Mouse (Mus musculus): ENCODE results near the gene Hp1bp3. TPM values are rescaled to one million over a fixed set of nuclear protein-coding genes. Genes with fewer than 3 reads are reported as not detected.
A peak's percentile ranks its signal among the peaks of the same experiment; 100 is the strongest.

Gene Hp1bp3
- polyA plus RNA-seq, 1 experiment from 2014 or later, result 175 TPM

GRCm38 (mm10) chr4:138185961-138186360, 30.1 kb upstream of the Hp1bp3 start:
- no peak overlapping the region for H3K9ac ChIP-seq (ENCODE audit: low read length)
- WGBS, result 92% methylated on average over 7 of the region's 7 CpGs
- DNase-seq (ENCODE audit: low spot score), result no peak
- H3K36me3 ChIP-seq (ENCODE audit: control insufficient read depth, insufficient read depth, low read length), result peaks cover 35% of the 10 kb centered on the region
- H3K27ac ChIP-seq (ENCODE audit: low read depth, low read length), result no peak overlapping the region
- H3K27me3 ChIP-seq (ENCODE audit: control insufficient read depth, insufficient read depth, low read length), result no peaks in the 10 kb centered on the region
- H3K4me3 ChIP-seq (ENCODE audit: low read depth, low read length), result no peak overlapping the region
- ATAC-seq (ENCODE audit: insufficient read depth, low FRiP score, low TSS enrichment), result no peak
- H3K9me3 ChIP-seq (ENCODE audit: control insufficient read depth, low read length), result no peaks in the 10 kb centered on the region
- no peaks in the 10 kb centered on the region for H3K4me1 ChIP-seq (ENCODE audit: control insufficient read depth, insufficient read depth, low read length)
- no peak overlapping the region for H3K4me2 ChIP-seq (ENCODE audit: low read depth)

GRCm38 (mm10) chr4:138187995-138188394, 28.1 kb upstream of the Hp1bp3 start:
- Histone ChIP-seq H3K4me2 (ENCODE audit: low read depth) (no peak overlapping the region), H3K9me3 (ENCODE audit: control insufficient read depth, low read length) (no peaks in the 10 kb centered on the region), H3K4me3 (ENCODE audit: low read depth, low read length) (no peak overlapping the region), H3K9ac (ENCODE audit: low read length) (no peak overlapping the region), H3K36me3 (ENCODE audit: control insufficient read depth, insufficient read depth, low read length) (peaks cover 34% of the 10 kb centered on the region), H3K4me1 (ENCODE audit: control insufficient read depth, insufficient read depth, low read length) (no peaks in the 10 kb centered on the region), H3K27me3 (ENCODE audit: control insufficient read depth, insufficient read depth, low read length) (no peaks in the 10 kb centered on the region), H3K27ac (ENCODE audit: low read depth, low read length) (no peak overlapping the region)
- no peak for ATAC-seq (ENCODE audit: insufficient read depth, low FRiP score, low TSS enrichment)
- DNase-seq (ENCODE audit: low spot score), result no peak
- WGBS, result 93% methylated on average over 7 of the region's 7 CpGs

GRCm38 (mm10) chr4:138192561-138192960, 23.5 kb upstream of the Hp1bp3 start:
- Histone ChIP-seq H3K4me1 (ENCODE audit: control insufficient read depth, insufficient read depth, low read length) (no peaks in the 10 kb centered on the region), H3K9ac (ENCODE audit: low read length) (no peak overlapping the region), H3K4me3 (ENCODE audit: low read depth, low read length) (no peak overlapping the region), H3K27ac (ENCODE audit: low read depth, low read length) (no peak overlapping the region), H3K4me2 (ENCODE audit: low read depth) (no peak overlapping the region), H3K27me3 (ENCODE audit: control insufficient read depth, insufficient read depth, low read length) (no peaks in the 10 kb centered on the region), H3K9me3 (ENCODE audit: control insufficient read depth, low read length) (no peaks in the 10 kb centered on the region), H3K36me3 (ENCODE audit: control insufficient read depth, insufficient read depth, low read length) (peaks cover 44% of the 10 kb centered on the region)
- DNase-seq (ENCODE audit: low spot score), result no peak
- ATAC-seq (ENCODE audit: insufficient read depth, low FRiP score, low TSS enrichment), result no peak
- WGBS, result 93% methylated on average over 5 of the region's 5 CpGs

GRCm38 (mm10) chr4:138200769-138201168, 15.3 kb upstream of the Hp1bp3 start:
- H3K27ac ChIP-seq (ENCODE audit: low read depth, low read length), result no peak overlapping the region
- no peak overlapping the region for H3K9ac ChIP-seq (ENCODE audit: low read length)
- no peak overlapping the region for H3K4me2 ChIP-seq (ENCODE audit: low read depth)
- ATAC-seq (ENCODE audit: insufficient read depth, low FRiP score, low TSS enrichment) (no peak), DNase-seq (ENCODE audit: low spot score) (no peak)
- no peak overlapping the region for H3K4me3 ChIP-seq (ENCODE audit: low read depth, low read length)
- H3K9me3 ChIP-seq (ENCODE audit: control insufficient read depth, low read length), result no peaks in the 10 kb centered on the region
- no peaks in the 10 kb centered on the region for H3K4me1 ChIP-seq (ENCODE audit: control insufficient read depth, insufficient read depth, low read length)
- peaks cover 38% of the 10 kb centered on the region for H3K36me3 ChIP-seq (ENCODE audit: control insufficient read depth, insufficient read depth, low read length)
- 93% methylated on average over 3 of the region's 3 CpGs for WGBS
- H3K27me3 ChIP-seq (ENCODE audit: control insufficient read depth, insufficient read depth, low read length), result no peaks in the 10 kb centered on the region

GRCm38 (mm10) chr4:138201696-138202095, 14.4 kb upstream of the Hp1bp3 start:
- Histone ChIP-seq H3K4me2 (ENCODE audit: low read depth) (no peak overlapping the region), H3K9me3 (ENCODE audit: control insufficient read depth, low read length) (no peaks in the 10 kb centered on the region), H3K4me1 (ENCODE audit: control insufficient read depth, insufficient read depth, low read length) (no peaks in the 10 kb centered on the region), H3K27me3 (ENCODE audit: control insufficient read depth, insufficient read depth, low read length) (no peaks in the 10 kb centered on the region), H3K9ac (ENCODE audit: low read length) (no peak overlapping the region), H3K36me3 (ENCODE audit: control insufficient read depth, insufficient read depth, low read length) (peaks cover 33% of the 10 kb centered on the region), H3K4me3 (ENCODE audit: low read depth, low read length) (no peak overlapping the region), H3K27ac (ENCODE audit: low read depth, low read length) (no peak overlapping the region)
- DNase-seq (ENCODE audit: low spot score), result no peak
- no peak for ATAC-seq (ENCODE audit: insufficient read depth, low FRiP score, low TSS enrichment)
- 90% methylated on average over 9 of the region's 9 CpGs for WGBS

GRCm38 (mm10) chr4:138210116-138210515, 6.0 kb upstream of the Hp1bp3 start:
- Histone ChIP-seq H3K9me3 (ENCODE audit: control insufficient read depth, low read length) (no peaks in the 10 kb centered on the region), H3K4me1 (ENCODE audit: control insufficient read depth, insufficient read depth, low read length) (no peaks in the 10 kb centered on the region), H3K36me3 (ENCODE audit: control insufficient read depth, insufficient read depth, low read length) (peaks cover 11% of the 10 kb centered on the region), H3K27me3 (ENCODE audit: control insufficient read depth, insufficient read depth, low read length) (no peaks in the 10 kb centered on the region), H3K4me3 (ENCODE audit: low read depth, low read length) (no peak overlapping the region), H3K27ac (ENCODE audit: low read depth, low read length) (no peak overlapping the region), H3K9ac (ENCODE audit: low read length) (no peak overlapping the region), H3K4me2 (ENCODE audit: low read depth) (no peak overlapping the region)
- no peak for DNase-seq (ENCODE audit: low spot score)
- 90% methylated on average over 5 of the region's 5 CpGs for WGBS
- no peak for ATAC-seq (ENCODE audit: insufficient read depth, low FRiP score, low TSS enrichment)

- WGBS, result 89% methylated on average over 3 of the region's 3 CpGs
- H3K4me2 ChIP-seq (ENCODE audit: low read depth), result no peak overlapping the region
- H3K9ac ChIP-seq (ENCODE audit: low read length), result no peak overlapping the region
- H3K36me3 ChIP-seq (ENCODE audit: control insufficient read depth, insufficient read depth, low read length), result peaks cover 3% of the 10 kb centered on the region; the same call in 1 of the 2 replicates
- H3K27me3 ChIP-seq (ENCODE audit: control insufficient read depth, insufficient read depth, low read length), result no peaks in the 10 kb centered on the region
- no peak overlapping the region for H3K4me3 ChIP-seq (ENCODE audit: low read depth, low read length)
- H3K9me3 ChIP-seq (ENCODE audit: control insufficient read depth, low read length), result no peaks in the 10 kb centered on the region
- H3K27ac ChIP-seq (ENCODE audit: low read depth, low read length), result no peak overlapping the region
- DNase-seq (ENCODE audit: low spot score), result no peak
- no peak for ATAC-seq (ENCODE audit: insufficient read depth, low FRiP score, low TSS enrichment)
- peaks cover 5% of the 10 kb centered on the region; the same call in 1 of the 2 replicates for H3K4me1 ChIP-seq (ENCODE audit: control insufficient read depth, insufficient read depth, low read length)
These were observed 2.2 kb upstream of the Hp1bp3 start for GRCm38 (mm10) chr4:138213861-138214260.

- DNase-seq (ENCODE audit: low spot score) (no peak), ATAC-seq (ENCODE audit: insufficient read depth, low FRiP score, low TSS enrichment) (no peak)
- 51% methylated on average over 13 of the region's 13 CpGs for WGBS
- H3K4me2 ChIP-seq (ENCODE audit: low read depth), result peak overlapping the region; percentile 78
- peak overlapping the region; percentile 99 for H3K27ac ChIP-seq (ENCODE audit: low read depth, low read length)
- H3K9ac ChIP-seq (ENCODE audit: low read length), result peak overlapping the region; percentile 97
- peak overlapping the region; percentile 99 for H3K4me3 ChIP-seq (ENCODE audit: low read depth, low read length)
- H3K4me1 ChIP-seq (ENCODE audit: control insufficient read depth, insufficient read depth, low read length), result peaks cover 5% of the 10 kb centered on the region; the same call in 1 of the 2 replicates
- H3K36me3 ChIP-seq (ENCODE audit: control insufficient read depth, insufficient read depth, low read length), result no peaks in the 10 kb centered on the region
- no peaks in the 10 kb centered on the region for H3K9me3 ChIP-seq (ENCODE audit: control insufficient read depth, low read length)
- H3K27me3 ChIP-seq (ENCODE audit: control insufficient read depth, insufficient read depth, low read length), result no peaks in the 10 kb centered on the region
These were observed 361 bp upstream of the Hp1bp3 start for GRCm38 (mm10) chr4:138215671-138216199.

- Histone ChIP-seq H3K4me1 (ENCODE audit: control insufficient read depth, insufficient read depth, low read length) (peaks cover 5% of the 10 kb centered on the region; the same call in 1 of the 2 replicates), H3K36me3 (ENCODE audit: control insufficient read depth, insufficient read depth, low read length) (no peaks in the 10 kb centered on the region), H3K4me3 (ENCODE audit: low read depth, low read length) (peak overlapping the region; percentile 99), H3K4me2 (ENCODE audit: low read depth) (peak overlapping the region; percentile 91), H3K9me3 (ENCODE audit: control insufficient read depth, low read length) (no peaks in the 10 kb centered on the region), H3K9ac (ENCODE audit: low read length) (peak overlapping the region; percentile 97), H3K27me3 (ENCODE audit: control insufficient read depth, insufficient read depth, low read length) (no peaks in the 10 kb centered on the region), H3K27ac (ENCODE audit: low read depth, low read length) (peak overlapping the region; percentile 99)
- peak; percentile 99 for DNase-seq (ENCODE audit: low spot score)
- WGBS, result 0% methylated on average over 40 of the region's 68 CpGs
- peak; percentile 91 for ATAC-seq (ENCODE audit: insufficient read depth, low FRiP score, low TSS enrichment)
These were observed 846 bp downstream of the Hp1bp3 start for GRCm38 (mm10) chr4:138216891-138217392.

All from neural tube, embryonic 11.5 days (tissue).